Mouse (Mus musculus): ENCODE measurements around the gene Scn1b. TPM values are rescaled to one million over a fixed set of nuclear protein-coding genes. Genes with fewer than 3 reads are reported as not detected.

Gene Scn1b
- polyA plus RNA-seq, 1 experiment from 2014 or later, result 1.8 TPM

GRCm38 (mm10) chr7:31124381-31124780 is 2.4 kb downstream of the Scn1b start:
- no peak overlapping the region for H3K4me2 ChIP-seq (replicated peaks)
- no peaks in the 10 kb centered on the region for H3K9me3 ChIP-seq
- no peak for ATAC-seq (ENCODE audit: low FRiP score, low read depth)
- H3K4me1 ChIP-seq, result peaks cover 12% of the 10 kb centered on the region
- WGBS, result 87% methylated on average over 5 of the region's 5 CpGs
- H3K27me3 ChIP-seq, result peaks cover 49% of the 10 kb centered on the region
- peaks cover 12% of the 10 kb centered on the region for H3K36me3 ChIP-seq
- H3K9ac ChIP-seq (replicated peaks), result no peak overlapping the region
- H3K27ac ChIP-seq (replicated peaks), result no peak overlapping the region
- H3K4me3 ChIP-seq, result no peak overlapping the region

- Histone ChIP-seq H3K4me1 (peaks cover 12% of the 10 kb centered on the region), H3K9me3 (no peaks in the 10 kb centered on the region), H3K27ac (replicated peaks) (no peak overlapping the region), H3K4me2 (replicated peaks) (no peak overlapping the region), H3K27me3 (peaks cover 44% of the 10 kb centered on the region), H3K4me3 (no peak overlapping the region), H3K36me3 (peaks cover 6% of the 10 kb centered on the region), H3K9ac (replicated peaks) (no peak overlapping the region)
- 82% methylated on average over 3 of the region's 3 CpGs for WGBS
- ATAC-seq (ENCODE audit: low FRiP score, low read depth), result no peak
Measured at GRCm38 (mm10) chr7:31123697-31124096, 3.1 kb downstream of the Scn1b start.

GRCm38 (mm10) chr7:31122641-31123631 is 3.9 kb downstream of the Scn1b start:
- H3K4me2 ChIP-seq (replicated peaks), result no peak overlapping the region
- no peak overlapping the region for H3K9ac ChIP-seq (replicated peaks)
- 92% methylated on average over 16 of the region's 16 CpGs for WGBS
- no peak overlapping the region for H3K27ac ChIP-seq (replicated peaks)
- no peak overlapping the region for H3K4me3 ChIP-seq
- H3K27me3 ChIP-seq, result peaks cover 36% of the 10 kb centered on the region
- no peaks in the 10 kb centered on the region for H3K9me3 ChIP-seq
- no peaks in the 10 kb centered on the region for H3K36me3 ChIP-seq
- ATAC-seq (ENCODE audit: low FRiP score, low read depth), result no peak
- peaks cover 12% of the 10 kb centered on the region for H3K4me1 ChIP-seq

- no peak overlapping the region for H3K4me3 ChIP-seq
- no peak overlapping the region for H3K9ac ChIP-seq (replicated peaks)
- no peak overlapping the region for H3K4me2 ChIP-seq (replicated peaks)
- WGBS, result 86% methylated on average over 5 of the region's 5 CpGs
- no peaks in the 10 kb centered on the region for H3K9me3 ChIP-seq
- H3K4me1 ChIP-seq, result peaks cover 3% of the 10 kb centered on the region; the same call in 1 of the 2 replicates
- H3K36me3 ChIP-seq, result no peaks in the 10 kb centered on the region
- ATAC-seq (ENCODE audit: low FRiP score, low read depth), result no peak
- peaks cover 15% of the 10 kb centered on the region; the same call in 1 of the 2 replicates for H3K27me3 ChIP-seq
- no peak overlapping the region for H3K27ac ChIP-seq (replicated peaks)
Measured at GRCm38 (mm10) chr7:31119556-31119955, 7.2 kb downstream of the Scn1b start.

GRCm38 (mm10) chr7:31118486-31118885 is 8.3 kb downstream of the Scn1b start:
- H3K4me2 ChIP-seq (replicated peaks), result no peak overlapping the region
- H3K27me3 ChIP-seq, result peaks cover 13% of the 10 kb centered on the region; the same call in 1 of the 2 replicates
- H3K27ac ChIP-seq (replicated peaks), result no peak overlapping the region
- ATAC-seq (ENCODE audit: low FRiP score, low read depth), result no peak
- no peak overlapping the region for H3K9ac ChIP-seq (replicated peaks)
- no peak overlapping the region for H3K4me3 ChIP-seq
- H3K4me1 ChIP-seq, result peaks cover 3% of the 10 kb centered on the region; the same call in 1 of the 2 replicates
- WGBS, result 84% methylated on average over 7 of the region's 7 CpGs
- no peaks in the 10 kb centered on the region for H3K9me3 ChIP-seq
- no peaks in the 10 kb centered on the region for H3K36me3 ChIP-seq

- Histone ChIP-seq H3K36me3 (no peaks in the 10 kb centered on the region), H3K9ac (replicated peaks) (no peak overlapping the region)
Measured at GRCm38 (mm10) chr7:31117465-31117864, 9.3 kb downstream of the Scn1b start.

GRCm38 (mm10) chr7:31116721-31117145 is 10.1 kb downstream of the Scn1b start:
- H3K4me2 ChIP-seq (replicated peaks), result no peak overlapping the region
- H3K27me3 ChIP-seq, result peaks cover 13% of the 10 kb centered on the region; the same call in 1 of the 2 replicates
- H3K4me1 ChIP-seq, result peaks cover 3% of the 10 kb centered on the region; the same call in 1 of the 2 replicates
- H3K36me3 ChIP-seq, result no peaks in the 10 kb centered on the region
- peak; percentile 68 for ATAC-seq (ENCODE audit: low FRiP score, low read depth)
- no peaks in the 10 kb centered on the region for H3K9me3 ChIP-seq
- H3K4me3 ChIP-seq, result no peak overlapping the region
- H3K9ac ChIP-seq (replicated peaks), result no peak overlapping the region
- 37% methylated on average over 16 of the region's 16 CpGs for WGBS
- H3K27ac ChIP-seq (replicated peaks), result no peak overlapping the region

More at GRCm38 (mm10) chr7:31117465-31117864, 9.3 kb downstream of the Scn1b start:
- H3K27ac ChIP-seq (replicated peaks), result no peak overlapping the region
- ATAC-seq (ENCODE audit: low FRiP score, low read depth), result no peak
- WGBS, result 93% methylated on average over 11 of the region's 11 CpGs
- peaks cover 3% of the 10 kb centered on the region; the same call in 1 of the 2 replicates for H3K4me1 ChIP-seq
- no peak overlapping the region for H3K4me3 ChIP-seq
- H3K9me3 ChIP-seq, result no peaks in the 10 kb centered on the region
- H3K27me3 ChIP-seq, result peaks cover 13% of the 10 kb centered on the region; the same call in 1 of the 2 replicates
- H3K4me2 ChIP-seq (replicated peaks), result no peak overlapping the region

- 34% methylated on average over 17 of the region's 17 CpGs for WGBS
- no peak for ATAC-seq (ENCODE audit: low FRiP score, low read depth)
- Histone ChIP-seq H3K36me3 (no peaks in the 10 kb centered on the region), H3K4me2 (replicated peaks) (no peak overlapping the region), H3K4me1 (peaks cover 3% of the 10 kb centered on the region; the same call in 1 of the 2 replicates), H3K9ac (replicated peaks) (no peak overlapping the region), H3K9me3 (no peaks in the 10 kb centered on the region), H3K27ac (replicated peaks) (no peak overlapping the region), H3K27me3 (peaks cover 13% of the 10 kb centered on the region; the same call in 1 of the 2 replicates), H3K4me3 (no peak overlapping the region)
Measured at GRCm38 (mm10) chr7:31115587-31116043, 11.2 kb downstream of the Scn1b start.

GRCm38 (mm10) chr7:31115182-31115581 is 11.6 kb downstream of the Scn1b start, which contains the start of gene Hpn:
Gene Hpn (minus strand): TSS chr7:31115290.
- peaks cover 3% of the 10 kb centered on the region; the same call in 1 of the 2 replicates for H3K4me1 ChIP-seq
- no peak within 1 kb of the TSS for H3K9ac ChIP-seq (replicated peaks)
- no peak within 1 kb of the TSS for H3K4me3 ChIP-seq
- 24% methylated on average over 14 of the region's 15 CpGs for WGBS
- no peaks in the 10 kb centered on the region for H3K9me3 ChIP-seq
- no peaks in the 10 kb centered on the region for H3K36me3 ChIP-seq
- H3K27me3 ChIP-seq, result peaks cover 13% of the 10 kb centered on the region; the same call in 1 of the 2 replicates
- H3K4me2 ChIP-seq (replicated peaks), result no peak within 1 kb of the TSS
- H3K27ac ChIP-seq (replicated peaks), result no peak within 1 kb of the TSS
- no peak for ATAC-seq (ENCODE audit: low FRiP score, low read depth)

GRCm38 (mm10) chr7:31114646-31115045 is 12.2 kb downstream of the Scn1b start:
- Histone ChIP-seq H3K36me3 (no peaks in the 10 kb centered on the region), H3K4me2 (replicated peaks) (no peak overlapping the region), H3K9ac (replicated peaks) (no peak overlapping the region), H3K4me3 (no peak overlapping the region), H3K27me3 (peaks cover 13% of the 10 kb centered on the region; the same call in 1 of the 2 replicates), H3K4me1 (peaks cover 3% of the 10 kb centered on the region; the same call in 1 of the 2 replicates), H3K9me3 (no peaks in the 10 kb centered on the region), H3K27ac (replicated peaks) (no peak overlapping the region)
- no peak for ATAC-seq (ENCODE audit: low FRiP score, low read depth)
- WGBS, result 50% methylated on average over 10 of the region's 10 CpGs

- Histone ChIP-seq H3K4me2 (replicated peaks) (no peak overlapping the region), H3K36me3 (no peaks in the 10 kb centered on the region), H3K4me1 (peaks cover 3% of the 10 kb centered on the region; the same call in 1 of the 2 replicates), H3K4me3 (no peak overlapping the region), H3K9me3 (no peaks in the 10 kb centered on the region), H3K27me3 (peaks cover 13% of the 10 kb centered on the region; the same call in 1 of the 2 replicates), H3K27ac (replicated peaks) (no peak overlapping the region), H3K9ac (replicated peaks) (no peak overlapping the region)
- 82% methylated on average over 6 of the region's 6 CpGs for WGBS
- no peak for ATAC-seq (ENCODE audit: low FRiP score, low read depth)
Measured at GRCm38 (mm10) chr7:31113800-31114199, 13.0 kb downstream of the Scn1b start.

GRCm38 (mm10) chr7:31112036-31112435 is 14.8 kb downstream of the Scn1b start:
- WGBS, result 29% methylated on average over 4 of the region's 4 CpGs
- Histone ChIP-seq H3K9me3 (no peaks in the 10 kb centered on the region), H3K4me3 (no peak overlapping the region), H3K9ac (replicated peaks) (no peak overlapping the region), H3K4me1 (peaks cover 3% of the 10 kb centered on the region; the same call in 1 of the 2 replicates), H3K36me3 (no peaks in the 10 kb centered on the region), H3K4me2 (replicated peaks) (no peak overlapping the region), H3K27ac (replicated peaks) (no peak overlapping the region), H3K27me3 (peaks cover 13% of the 10 kb centered on the region; the same call in 1 of the 2 replicates)
- ATAC-seq (ENCODE audit: low FRiP score, low read depth), result no peak
